Mouse (Mus musculus) adrenal gland, adult (tissue): Measurements from ENCODE around the gene Dxo.
"Not testable (repeated sequence)": the region's sequence is repeated elsewhere in the genome, so short reads cannot be mapped to it uniquely, and the experiment has no call there.

Experiments used
- DNase-seq, 2 experiments: peaks; one replicate each; pipeline ENCODE4 v3.0.0; 2022 to 2023; ENCODE audit warnings: low spot score in 1 of 2; ENCODE audit not compliant: inconsistent age in 2 of 2

Gene Dxo

GRCm38 (mm10) chr17:34830776-34831175 is 6.0 kb upstream of the Dxo start:
- DNase-seq: not testable (repeated sequence)

GRCm38 (mm10) chr17:34836155-34836855 is 514 bp upstream of the Dxo start:
- DNase-seq: no peak

GRCm38 (mm10) chr17:34837464-34838324 is 875 bp downstream of the Dxo start:
- DNase-seq: peak in 1 of 2 experiments; percentile 41

GRCm38 (mm10) chr17:34838785-34839184 is 2.0 kb downstream of the Dxo start:
- no peak for DNase-seq

- no peak for DNase-seq
Measured at GRCm38 (mm10) chr17:34840736-34841307, 4.0 kb downstream of the Dxo start.

GRCm38 (mm10) chr17:34844884-34845283 is 8.1 kb downstream of the Dxo start:
- no peak for DNase-seq

GRCm38 (mm10) chr17:34847192-34847591 is 10.4 kb downstream of the Dxo start:
- DNase-seq: no peak

- DNase-seq: no peak
Measured at GRCm38 (mm10) chr17:34847615-34848014, 10.8 kb downstream of the Dxo start.

- peak; percentile 99 for DNase-seq
Measured at GRCm38 (mm10) chr17:34849722-34850516, 13.1 kb downstream of the Dxo start, which contains the start of the genes Skiv2l and Nelfe. Gene Skiv2l, minus strand, starts transcription at chr17:34850210. Gene Nelfe, plus strand, starts transcription at chr17:34850391.

- no peak for DNase-seq
Measured at GRCm38 (mm10) chr17:34850517-34851125, 13.8 kb downstream of the Dxo start.

GRCm38 (mm10) chr17:34853511-34853910 is 16.7 kb downstream of the Dxo start:
- no peak for DNase-seq

- DNase-seq: no peak
Measured at GRCm38 (mm10) chr17:34854761-34855160, 17.9 kb downstream of the Dxo start.

GRCm38 (mm10) chr17:34855825-34856224 is 19.0 kb downstream of the Dxo start:
- DNase-seq: peak; percentile 54 to 85

GRCm38 (mm10) chr17:34858670-34859069 is 21.9 kb downstream of the Dxo start:
- DNase-seq: no peak

GRCm38 (mm10) chr17:34860514-34860913 is 23.7 kb downstream of the Dxo start:
- DNase-seq: no peak

- peak in 1 of 2 experiments; percentile 61 for DNase-seq
Measured at GRCm38 (mm10) chr17:34861704-34862415, 25.0 kb downstream of the Dxo start.

- DNase-seq: no peak
Measured at GRCm38 (mm10) chr17:34862416-34863081, 25.7 kb downstream of the Dxo start, which contains the start of gene Cfb. Gene Cfb, minus strand, starts transcription at chr17:34862518.

GRCm38 (mm10) chr17:34865981-34866380 is 29.2 kb downstream of the Dxo start:
- DNase-seq: no peak

GRCm38 (mm10) chr17:34874321-34874720 is 37.5 kb downstream of the Dxo start:
- DNase-seq: peak; percentile 54 to 83
